Mouse (Mus musculus): ENCODE measurements around the gene Polr1c. TPM values are rescaled to one million over a fixed set of nuclear protein-coding genes. Genes with fewer than 3 reads are reported as not detected.

Polr1c gene
- polyA plus RNA-seq, 1 experiment from 2014 or later, result 109 TPM

GRCm38 (mm10) chr17:46275506-46275905 lies 27.7 kb upstream of the Polr1c start:
- Histone ChIP-seq H3K36me3 (peaks cover 84% of the 10 kb centered on the region), H3K27ac (no peak overlapping the region), H3K4me3 (replicated peaks) (no peak overlapping the region), H3K27me3 (no peaks in the 10 kb centered on the region), H3K4me1 (replicated peaks) (peaks cover 28% of the 10 kb centered on the region), H3K4me2 (no peak overlapping the region), H3K9ac (replicated peaks) (no peak overlapping the region), H3K9me3 (no peaks in the 10 kb centered on the region)
- no peak for ATAC-seq (ENCODE audit: insufficient number of reproducible peaks, insufficient read depth, low FRiP score, low TSS enrichment, low read depth)
- 94% methylated on average over 10 of the region's 10 CpGs for WGBS

GRCm38 (mm10) chr17:46275034-46275433 lies 27.2 kb upstream of the Polr1c start:
- H3K4me1 ChIP-seq (replicated peaks), result peaks cover 28% of the 10 kb centered on the region
- WGBS, result 85% methylated on average over 6 of the region's 6 CpGs
- H3K9me3 ChIP-seq, result no peaks in the 10 kb centered on the region
- H3K4me3 ChIP-seq (replicated peaks), result no peak overlapping the region
- ATAC-seq (ENCODE audit: insufficient number of reproducible peaks, insufficient read depth, low FRiP score, low TSS enrichment, low read depth), result no peak
- no peaks in the 10 kb centered on the region for H3K27me3 ChIP-seq
- no peak overlapping the region for H3K4me2 ChIP-seq
- no peak overlapping the region for H3K9ac ChIP-seq (replicated peaks)
- H3K27ac ChIP-seq, result no peak overlapping the region
- H3K36me3 ChIP-seq, result peaks cover 84% of the 10 kb centered on the region

GRCm38 (mm10) chr17:46274465-46274864 lies 26.6 kb upstream of the Polr1c start:
- H3K27ac ChIP-seq, result 0 out of 2 replicates have a peak overlapping the region, but pooled peaks have one; percentile 24
- no peak overlapping the region for H3K4me3 ChIP-seq (replicated peaks)
- peaks cover 28% of the 10 kb centered on the region for H3K4me1 ChIP-seq (replicated peaks)
- H3K36me3 ChIP-seq, result peaks cover 85% of the 10 kb centered on the region
- H3K27me3 ChIP-seq, result no peaks in the 10 kb centered on the region
- no peak for ATAC-seq (ENCODE audit: insufficient number of reproducible peaks, insufficient read depth, low FRiP score, low TSS enrichment, low read depth)
- no peak overlapping the region for H3K9ac ChIP-seq (replicated peaks)
- H3K4me2 ChIP-seq, result no peak overlapping the region
- no peaks in the 10 kb centered on the region for H3K9me3 ChIP-seq
- WGBS, result 55% methylated on average over 6 of the region's 6 CpGs

- Histone ChIP-seq H3K9ac (replicated peaks) (no peak overlapping the region), H3K4me2 (no peak overlapping the region), H3K27me3 (no peaks in the 10 kb centered on the region), H3K4me1 (replicated peaks) (peaks cover 28% of the 10 kb centered on the region), H3K36me3 (peaks cover 85% of the 10 kb centered on the region), H3K9me3 (no peaks in the 10 kb centered on the region), H3K4me3 (replicated peaks) (no peak overlapping the region), H3K27ac (peak overlapping the region; percentile 24; the same call in 1 of the 2 replicates)
- 61% methylated on average over 1 of the region's 1 CpGs for WGBS
- no peak for ATAC-seq (ENCODE audit: insufficient number of reproducible peaks, insufficient read depth, low FRiP score, low TSS enrichment, low read depth)
These were observed 26.0 kb upstream of the Polr1c start for GRCm38 (mm10) chr17:46273803-46274236.

GRCm38 (mm10) chr17:46272675-46273074 lies 24.8 kb upstream of the Polr1c start:
- WGBS, result 89% methylated on average over 5 of the region's 5 CpGs
- H3K4me1 ChIP-seq (replicated peaks), result peaks cover 17% of the 10 kb centered on the region
- H3K27ac ChIP-seq, result no peak overlapping the region
- no peak overlapping the region for H3K4me3 ChIP-seq (replicated peaks)
- peaks cover 76% of the 10 kb centered on the region for H3K36me3 ChIP-seq
- no peak overlapping the region for H3K9ac ChIP-seq (replicated peaks)
- no peaks in the 10 kb centered on the region for H3K27me3 ChIP-seq
- no peak for ATAC-seq (ENCODE audit: insufficient number of reproducible peaks, insufficient read depth, low FRiP score, low TSS enrichment, low read depth)
- no peak overlapping the region for H3K4me2 ChIP-seq
- H3K9me3 ChIP-seq, result no peaks in the 10 kb centered on the region

- ATAC-seq (ENCODE audit: insufficient number of reproducible peaks, insufficient read depth, low FRiP score, low TSS enrichment, low read depth), result no peak
- Histone ChIP-seq H3K27me3 (no peaks in the 10 kb centered on the region), H3K4me1 (replicated peaks) (peaks cover 11% of the 10 kb centered on the region; the same call in 1 of the 2 replicates), H3K27ac (no peak overlapping the region), H3K36me3 (peaks cover 76% of the 10 kb centered on the region), H3K9me3 (no peaks in the 10 kb centered on the region), H3K4me3 (replicated peaks) (no peak overlapping the region), H3K9ac (replicated peaks) (no peak overlapping the region), H3K4me2 (no peak overlapping the region)
- 95% methylated on average over 2 of the region's 2 CpGs for WGBS
These were observed 24.2 kb upstream of the Polr1c start for GRCm38 (mm10) chr17:46272058-46272457.

DNA sequence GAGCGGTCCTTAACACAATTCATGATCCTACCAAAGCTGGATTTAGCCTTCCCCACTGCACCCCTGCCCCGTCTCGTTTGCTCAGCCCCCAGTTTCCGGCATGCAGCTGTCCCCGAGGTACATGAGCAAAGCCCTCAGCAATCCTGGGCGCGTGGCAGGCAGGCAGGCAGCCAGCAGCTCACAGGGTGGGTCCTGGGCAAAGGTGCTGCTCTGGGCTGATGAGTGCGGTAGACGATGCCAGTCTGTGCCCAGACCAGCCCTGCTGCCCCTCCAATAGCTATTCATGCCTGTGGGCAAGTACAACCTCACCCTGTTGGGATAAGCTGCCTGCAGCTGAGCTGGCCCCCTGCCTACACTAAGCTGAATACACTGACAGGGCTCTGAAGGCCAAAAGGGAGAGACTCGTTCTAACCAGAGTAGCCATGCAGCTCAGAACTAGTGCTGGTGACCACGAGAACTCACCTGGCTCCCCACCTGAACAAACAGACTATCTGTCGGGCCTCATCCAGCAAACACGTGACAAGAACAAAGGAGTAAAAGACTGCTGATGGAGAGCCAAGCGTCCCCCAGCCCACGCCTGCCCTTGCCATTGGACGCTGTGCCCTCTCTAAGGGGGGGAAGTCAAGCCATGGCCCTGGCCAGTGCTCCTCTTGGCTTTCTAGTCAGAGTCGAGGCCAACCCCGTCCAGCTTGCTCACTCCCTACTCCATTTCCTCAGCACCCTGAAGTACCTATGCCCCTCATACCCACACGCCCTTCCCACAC lies 22.1 kb upstream of the Polr1c start:
- ATAC-seq (ENCODE audit: insufficient number of reproducible peaks, insufficient read depth, low FRiP score, low TSS enrichment, low read depth), result no peak
- Histone ChIP-seq H3K9me3 (no peaks in the 10 kb centered on the region), H3K4me2 (no peak overlapping the region), H3K27ac (no peak overlapping the region), H3K4me1 (replicated peaks) (peaks cover 14% of the 10 kb centered on the region), H3K9ac (replicated peaks) (0 out of 2 replicates have a peak overlapping the region, but pooled peaks have one; percentile 9), H3K27me3 (no peaks in the 10 kb centered on the region), H3K36me3 (peaks cover 83% of the 10 kb centered on the region), H3K4me3 (replicated peaks) (no peak overlapping the region)
- 87% methylated on average over 19 of the region's 19 CpGs for WGBS

DNA sequence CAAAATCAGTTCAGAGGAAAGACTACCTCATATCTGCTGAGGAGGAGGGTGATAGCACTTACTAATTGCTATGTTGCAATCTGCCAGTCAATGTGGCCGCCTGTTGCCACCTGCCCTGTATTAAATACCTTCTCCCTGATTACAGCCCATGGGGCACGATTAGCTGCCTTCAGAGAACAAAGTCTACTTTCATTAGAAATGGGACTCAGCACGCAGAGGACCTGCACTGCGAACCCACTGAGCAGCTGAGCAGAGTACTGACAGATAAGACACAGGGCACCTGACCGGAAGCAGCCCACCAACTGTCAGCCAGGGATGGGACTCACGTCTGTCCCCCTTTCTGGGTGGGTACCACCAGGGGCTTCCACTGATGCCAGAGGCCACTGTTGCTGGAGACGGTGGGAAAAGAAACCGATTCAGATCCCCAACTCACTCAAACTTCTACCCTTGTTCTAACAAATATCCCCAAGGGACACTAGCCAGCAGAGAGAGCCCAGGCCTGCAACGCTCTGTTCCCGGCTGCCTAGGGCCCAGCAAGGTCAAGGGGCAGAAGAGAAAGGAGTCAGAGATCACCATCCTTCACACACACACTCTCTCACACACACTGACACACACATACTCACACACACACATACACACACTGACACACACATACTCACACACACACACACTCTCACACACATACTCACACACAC lies 20.3 kb upstream of the Polr1c start:
- no peak for ATAC-seq (ENCODE audit: insufficient number of reproducible peaks, insufficient read depth, low FRiP score, low TSS enrichment, low read depth)
- peak overlapping the region; percentile 46; the same call in 1 of the 2 replicates for H3K27ac ChIP-seq
- 74% methylated on average over 10 of the region's 10 CpGs for WGBS
- no peak overlapping the region for H3K4me2 ChIP-seq
- H3K9ac ChIP-seq (replicated peaks), result no peak overlapping the region
- H3K4me3 ChIP-seq (replicated peaks), result no peak overlapping the region
- no peaks in the 10 kb centered on the region for H3K9me3 ChIP-seq
- H3K27me3 ChIP-seq, result no peaks in the 10 kb centered on the region
- H3K36me3 ChIP-seq, result peaks cover 85% of the 10 kb centered on the region
- H3K4me1 ChIP-seq (replicated peaks), result peaks cover 7% of the 10 kb centered on the region; the same call in 1 of the 2 replicates

GRCm38 (mm10) chr17:46267511-46267910 lies 19.7 kb upstream of the Polr1c start:
- H3K36me3 ChIP-seq, result peaks cover 85% of the 10 kb centered on the region
- 0 out of 2 replicates have a peak overlapping the region, but pooled peaks have one; percentile 53 for H3K27ac ChIP-seq
- no peaks in the 10 kb centered on the region for H3K27me3 ChIP-seq
- no peak overlapping the region for H3K9ac ChIP-seq (replicated peaks)
- H3K4me3 ChIP-seq (replicated peaks), result no peak overlapping the region
- peaks cover 5% of the 10 kb centered on the region; the same call in 1 of the 2 replicates for H3K4me1 ChIP-seq (replicated peaks)
- H3K4me2 ChIP-seq, result no peak overlapping the region
- no peaks in the 10 kb centered on the region for H3K9me3 ChIP-seq
- ATAC-seq (ENCODE audit: insufficient number of reproducible peaks, insufficient read depth, low FRiP score, low TSS enrichment, low read depth), result no peak
- 77% methylated on average over 7 of the region's 7 CpGs for WGBS

GRCm38 (mm10) chr17:46266986-46267385 lies 19.1 kb upstream of the Polr1c start:
- peak overlapping the region; percentile 53 for H3K27ac ChIP-seq
- no peaks in the 10 kb centered on the region for H3K27me3 ChIP-seq
- peaks cover 86% of the 10 kb centered on the region for H3K36me3 ChIP-seq

GRCm38 (mm10) chr17:46265918-46266618 lies 18.2 kb upstream of the Polr1c start:
- no peaks in the 10 kb centered on the region for H3K27me3 ChIP-seq
- H3K4me1 ChIP-seq (replicated peaks), result peaks cover 4% of the 10 kb centered on the region; the same call in 1 of the 2 replicates
- peak; percentile 43; the same call in 1 of the 2 replicates for ATAC-seq (ENCODE audit: insufficient number of reproducible peaks, insufficient read depth, low FRiP score, low TSS enrichment, low read depth)
- no peak overlapping the region; the same call in 1 of the 2 replicates for H3K9ac ChIP-seq (replicated peaks)
- H3K9me3 ChIP-seq, result no peaks in the 10 kb centered on the region
- peak overlapping the region; percentile 53 for H3K27ac ChIP-seq
- no peak overlapping the region for H3K4me3 ChIP-seq (replicated peaks)
- 23% methylated on average over 14 of the region's 14 CpGs for WGBS
- H3K4me2 ChIP-seq, result no peak overlapping the region
- H3K36me3 ChIP-seq, result peaks cover 86% of the 10 kb centered on the region

More at GRCm38 (mm10) chr17:46266986-46267385, 19.1 kb upstream of the Polr1c start:
- no peak overlapping the region for H3K4me3 ChIP-seq (replicated peaks)
- H3K4me1 ChIP-seq (replicated peaks), result peaks cover 4% of the 10 kb centered on the region; the same call in 1 of the 2 replicates
- 59% methylated on average over 6 of the region's 6 CpGs for WGBS
- no peaks in the 10 kb centered on the region for H3K9me3 ChIP-seq
- no peak overlapping the region for H3K9ac ChIP-seq (replicated peaks)
- no peak for ATAC-seq (ENCODE audit: insufficient number of reproducible peaks, insufficient read depth, low FRiP score, low TSS enrichment, low read depth)
- no peak overlapping the region for H3K4me2 ChIP-seq
